9 mouse cellular contexts compared by ENCODE assay signal in genomic region chr8:94191101-94191691, GRCm38 (mm10). TPM values are rescaled to one million over a fixed set of nuclear protein-coding genes. Genes with fewer than 3 reads are reported as not detected.
DNase-seq lines count a peak whose midpoint lies in the region; ATAC-seq lines count a peak whose summit lies in the region.
"Had no signal": no experiment of that assay in that cellular context is flagged by ENCODE, and none has a peak within 500 bp of the region (broad histone marks: within the 10 kb centered on the region; RNA-seq: fewer than 3 reads in every experiment).

No protein-coding gene starts in this region.

- H3K9me3 ChIP-seq in forebrain, embryonic 12.5 days = no peaks in the 10 kb centered on the region
- H3K9me3 ChIP-seq in limb, embryonic 10.5 days (replicated peaks) = no peaks in the 10 kb centered on the region
- no peaks in the 10 kb centered on the region for H3K9me3 ChIP-seq in stomach, embryonic 16.5 days (replicated peaks; ENCODE audit: control insufficient read depth, low read length)

- peak overlapping the region; percentile 27 for H3K4me3 ChIP-seq in forebrain, embryonic 12.5 days (replicated peaks)
- peak overlapping the region; percentile 43 for H3K4me3 ChIP-seq in limb, embryonic 10.5 days
- H3K4me3 ChIP-seq in stomach, embryonic 16.5 days (replicated peaks; ENCODE audit: low read length) = peak overlapping the region; percentile 43

- 32% methylated on average over 21 of the region's 21 CpGs for whole genome bisulfite sequencing in forebrain, embryonic 12.5 days
- WGBS in limb, embryonic 10.5 days = 26% methylated on average over 21 of the region's 21 CpGs
- WGBS in stomach, embryonic 16.5 days = 19% methylated on average over 21 of the region's 21 CpGs

- peak; percentile 51 for DNase-seq in retina, postnatal 1 day
- no peak for DNase-seq in retina, embryonic 14.5 days (ENCODE audit: low spot score)
- DNase-seq in heart, postnatal 36 days = peak; percentile 73 to 77
- DNase-seq in limb, embryonic 10.5 days (ENCODE audit: low spot score) = peak; percentile 65
- DNase-seq in mesoderm, embryonic 11.5 days (ENCODE audit: low read depth, low spot score) = peak; percentile 63

- H3K27me3 ChIP-seq in forebrain, embryonic 12.5 days = peaks cover 23% of the 10 kb centered on the region
- H3K27me3 ChIP-seq in limb, embryonic 10.5 days (ENCODE audit: low read depth, poor library complexity, severe bottlenecking) = peaks cover 41% of the 10 kb centered on the region
- H3K27me3 ChIP-seq in stomach, embryonic 16.5 days (ENCODE audit: control insufficient read depth, insufficient read depth, low read length) = no peaks in the 10 kb centered on the region; the same call in 1 of the 2 replicates
- H3K27me3 ChIP-seq: Patski had no signal

- ATAC-seq in forebrain, embryonic 12.5 days (ENCODE audit: low FRiP score) = no peak
- peak; percentile 57 for ATAC-seq in stomach, embryonic 16.5 days (ENCODE audit: insufficient read depth, low FRiP score)
- ATAC-seq in frontal cortex, adult (ENCODE audit: low TSS enrichment) = no peak
- ATAC-seq: Patski had no signal

- no peaks in the 10 kb centered on the region for H3K36me3 ChIP-seq in forebrain, embryonic 12.5 days (replicated peaks)
- no peaks in the 10 kb centered on the region for H3K36me3 ChIP-seq in limb, embryonic 10.5 days
- H3K36me3 ChIP-seq in stomach, embryonic 16.5 days (ENCODE audit: control insufficient read depth, insufficient read depth, low read length) = no peaks in the 10 kb centered on the region

- intact Hi-C loops in heart, postnatal 36 days (cut with DNase I) = loop anchor here (10.0 kb wide), 1 partner anchor 596 kb away; no protein-coding TSS in a partner anchor

- peak overlapping the region; percentile 48 for H3K4me2 ChIP-seq in forebrain, embryonic 12.5 days
- H3K4me2 ChIP-seq in stomach, embryonic 16.5 days (ENCODE audit: low read depth, low read length) = peak overlapping the region; percentile 61

- H3K4me1 ChIP-seq in forebrain, embryonic 12.5 days = peaks cover 24% of the 10 kb centered on the region
- H3K4me1 ChIP-seq in limb, embryonic 10.5 days = peaks cover 34% of the 10 kb centered on the region
- H3K4me1 ChIP-seq in stomach, embryonic 16.5 days (ENCODE audit: control insufficient read depth, insufficient read depth, low read length) = peaks cover 24% of the 10 kb centered on the region

- H3K9ac ChIP-seq in forebrain, embryonic 12.5 days = no peak overlapping the region
- H3K9ac ChIP-seq in stomach, embryonic 16.5 days (ENCODE audit: low read length) = peak overlapping the region; percentile 60

- no peak overlapping the region for H3K27ac ChIP-seq in forebrain, embryonic 12.5 days
- H3K27ac ChIP-seq in limb, embryonic 10.5 days = peak overlapping the region; percentile 36
- 0 out of 2 replicates have a peak overlapping the region, but pooled peaks have one; percentile 14 for H3K27ac ChIP-seq in stomach, embryonic 16.5 days (ENCODE audit: low read length)

RNA-seq across cellular contexts. Expression of gene Mt1, which starts 12.3 kb away (rescaled TPM):
- polyA plus RNA-seq in forebrain, embryonic 12.5 days (2016; fragmentation: Nextera tagmentation; extraction: Ambion mirVana) = 64.4 and 76.2 TPM in 2 replicates
- 100 to 1,000 TPM; 482 to 504 TPM for total RNA-seq in heart, postnatal 36 days (2021)
- 105 and 163 TPM in 2 replicates for polyA plus RNA-seq in limb, embryonic 10.5 days (2016; fragmentation: Nextera tagmentation; extraction: Ambion mirVana)
- polyA plus RNA-seq in stomach, embryonic 16.5 days (2015; fragmentation: Nextera tagmentation; extraction: Ambion mirVana) = 1,904 and 1,931 TPM in 2 replicates

RNA-seq across cellular contexts. Expression of gene Mt2, which starts 18.7 kb away (rescaled TPM):
- polyA plus RNA-seq in forebrain, embryonic 12.5 days (2016; fragmentation: Nextera tagmentation; extraction: Ambion mirVana) = 34.1 and 35.0 TPM in 2 replicates
- total RNA-seq in heart, postnatal 36 days (2021) = 100 to 1,000 TPM; 160 to 162 TPM
- polyA plus RNA-seq in limb, embryonic 10.5 days (2016; fragmentation: Nextera tagmentation; extraction: Ambion mirVana) = 30.0 and 45.6 TPM in 2 replicates
- 524 and 598 TPM in 2 replicates for polyA plus RNA-seq in stomach, embryonic 16.5 days (2015; fragmentation: Nextera tagmentation; extraction: Ambion mirVana)

RNA-seq across cellular contexts. Expression of gene Nup93, which starts 23.2 kb away (rescaled TPM):
- 110 and 121 TPM in 2 replicates for polyA plus RNA-seq in forebrain, embryonic 12.5 days (2016; fragmentation: Nextera tagmentation; extraction: Ambion mirVana)
- total RNA-seq in heart, postnatal 36 days (2021) = 10 to 100 TPM; 15.1 to 15.2 TPM
- polyA plus RNA-seq in limb, embryonic 10.5 days (2016; fragmentation: Nextera tagmentation; extraction: Ambion mirVana) = 139 and 146 TPM in 2 replicates
- 64.9 and 68.5 TPM in 2 replicates for polyA plus RNA-seq in stomach, embryonic 16.5 days (2015; fragmentation: Nextera tagmentation; extraction: Ambion mirVana)

RNA-seq across cellular contexts. Expression of gene Mt3, which starts 38.8 kb away (rescaled TPM):
- polyA plus RNA-seq in forebrain, embryonic 12.5 days (2016; fragmentation: Nextera tagmentation; extraction: Ambion mirVana) = 82.2 and 103 TPM in 2 replicates
- total RNA-seq in heart, postnatal 36 days (2021) = 1 to 10 TPM; 1.9 to 4.1 TPM
- 0.30 TPM in 1 of 2 replicates, not detected in the other for polyA plus RNA-seq in limb, embryonic 10.5 days (2016; fragmentation: Nextera tagmentation; extraction: Ambion mirVana)
- 3.7 and 3.8 TPM in 2 replicates for polyA plus RNA-seq in stomach, embryonic 16.5 days (2015; fragmentation: Nextera tagmentation; extraction: Ambion mirVana)
- polyA plus RNA-seq: Patski had no signal

RNA-seq across cellular contexts. Expression of gene Mt4, which starts 54.2 kb away (rescaled TPM):
- not detected in 2 replicates for polyA plus RNA-seq in forebrain, embryonic 12.5 days (2016; fragmentation: Nextera tagmentation; extraction: Ambion mirVana)
- total RNA-seq in heart, postnatal 36 days (2021) = not detected
- polyA plus RNA-seq in limb, embryonic 10.5 days (2016; fragmentation: Nextera tagmentation; extraction: Ambion mirVana) = not detected in 2 replicates
- polyA plus RNA-seq in stomach, embryonic 16.5 days (2015; fragmentation: Nextera tagmentation; extraction: Ambion mirVana) = 0.70 and 1.6 TPM in 2 replicates
- polyA plus RNA-seq: Patski had no signal

Comparison
In these comparisons a context has a peak if more than half of its experiments do, and no peak if none do; other contexts are left out.
1. RNA of gene Mt1, which starts 12.3 kb away (polyA plus RNA-seq): 1,904 to 1,931 TPM in stomach, embryonic 16.5 days; 105 to 163 TPM in limb, embryonic 10.5 days and 64.4 to 76.2 TPM in forebrain, embryonic 12.5 days; every median in the first group is over 10 times any median in the second.
2. RNA of gene Mt2, which starts 18.7 kb away (polyA plus RNA-seq): 524 to 598 TPM in stomach, embryonic 16.5 days; 34.1 to 35.0 TPM in forebrain, embryonic 12.5 days and 30.0 to 45.6 TPM in limb, embryonic 10.5 days; every median in the first group is over 10 times any median in the second.
3. Peak in every context shown above with its lines, with median percentiles within 50 percentile points of each other: H3K4me3 ChIP-seq.